Mouse (Mus musculus) MEL (cell line): Measurements from ENCODE around the gene Slco4a1.

Experiments
- CTCF ChIP-seq, 3 experiments: IDR thresholded peaks in 2 of 3; conservative IDR thresholded peaks in 1 of 3; 2 replicates each; pipeline ENCODE4 v1.5.1; 2011 to 2012; ENCODE audit warnings: low read length in 3 of 3, low read depth in 2 of 3, mild to moderate bottlenecking in 2 of 3, improper control_type of control experiment in 1 of 3, inconsistent platforms in 1 of 3, mixed read lengths in 1 of 3, moderate library complexity in 1 of 3; ENCODE audit not compliant: control insufficient read depth in 1 of 3, insufficient read depth in 1 of 3, poor library complexity in 1 of 3, severe bottlenecking in 1 of 3
- GATA1 ChIP-seq: IDR thresholded peaks from 2 replicates; pipeline ENCODE4 v1.6.1; 2011; ENCODE audit warnings: low read depth, low read length, improper control_type of control experiment
- SIN3A ChIP-seq: IDR thresholded peaks from 2 replicates; pipeline ENCODE4 v1.6.1; 2012; ENCODE audit warnings: low read length, improper control_type of control experiment, inconsistent platforms
- ZC3H11A ChIP-seq: IDR thresholded peaks from 2 replicates; pipeline ENCODE4 v1.6.1; 2012; ENCODE audit warnings: low read depth, mild to moderate bottlenecking, inconsistent platforms, low read length, improper control_type of control experiment

DNA sequence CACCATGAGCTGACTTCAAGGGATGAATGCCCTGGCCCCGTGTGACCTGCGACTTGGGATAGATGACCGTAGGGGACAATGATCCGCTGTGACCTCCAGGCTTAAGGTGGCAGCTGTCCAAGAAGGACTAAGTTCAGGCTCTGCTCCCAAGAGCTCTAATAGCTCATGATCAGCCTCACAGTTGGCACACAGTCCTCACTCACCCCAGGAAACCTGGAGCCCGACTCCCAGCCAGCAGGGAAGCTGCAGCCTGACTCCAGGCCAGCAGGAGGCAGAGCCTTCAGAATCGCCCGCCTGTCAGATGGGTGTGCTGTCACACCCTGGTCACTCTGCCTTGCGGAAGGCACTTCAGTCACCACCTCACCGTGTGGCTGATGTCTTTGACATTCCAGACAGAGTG is 13.7 kb downstream of the Slco4a1 start:
- TF ChIP-seq CTCF (IDR thresholded peaks at IDR 0.05 in 2 of 3, conservative IDR thresholded peaks at IDR 0.05 in 1 of 3; ENCODE audit: control insufficient read depth in 1 of 3, insufficient read depth in 1 of 3, low read depth in 2 of 3, low read length in 3 of 3, poor library complexity in 1 of 3, severe bottlenecking in 1 of 3), result no peak
- no peak for TF ChIP-seq GATA1
- no peak for TF ChIP-seq SIN3A
- TF ChIP-seq ZC3H11A, result no peak
